Mouse (Mus musculus) hindbrain, embryonic 11.5 days (tissue): ENCODE data around the gene Slc24a3. TPM values are rescaled to one million over a fixed set of nuclear protein-coding genes. Genes with fewer than 3 reads are reported as not detected.

Experiments
- ATAC-seq: fragments of 200-750 bp; cut with Nextera tagmentation; 2 replicates; pipeline ENCODE4 v1.8.0; 2017; ENCODE audit warnings: mild to moderate bottlenecking, moderate TSS enrichment, moderate library complexity; ENCODE audit not compliant: low FRiP score
- DNase-seq: peaks from one replicate; pipeline ENCODE4 v3.0.0-alpha.2; 2015; ENCODE audit warnings: low spot score
- H3K27ac ChIP-seq: fragments of 300-500 bp; sonication (generic); 2 replicates; pipeline ENCODE4 v1.5.1; 2014; ENCODE audit warnings: mild to moderate bottlenecking, low read depth, low read length
- H3K27me3 ChIP-seq: fragments of 300-500 bp; sonication (generic); 2 replicates; pipeline ENCODE4 v1.6.1; 2014; ENCODE audit warnings: mild to moderate bottlenecking, low read length, moderate library complexity, mixed read lengths; ENCODE audit not compliant: control insufficient read depth, insufficient read depth
- H3K36me3 ChIP-seq: fragments of 300-500 bp; sonication (generic); 2 replicates; pipeline ENCODE4 v1.6.1; 2014; ENCODE audit warnings: mild to moderate bottlenecking, low read length, moderate library complexity, mixed read lengths; ENCODE audit not compliant: control insufficient read depth, insufficient read depth
- H3K4me1 ChIP-seq: fragments of 300-500 bp; sonication (generic); replicated peaks from 2 replicates; pipeline ENCODE4 v1.6.1; 2014; ENCODE audit warnings: low read length, mixed read lengths; ENCODE audit not compliant: control insufficient read depth, insufficient read depth
- H3K4me2 ChIP-seq: fragments of 300-500 bp; sonication (generic); replicated peaks from 2 replicates; pipeline ENCODE4 v1.6.1; 2014; ENCODE audit warnings: mild to moderate bottlenecking, low read depth, low read length
- H3K4me3 ChIP-seq: fragments of 300-500 bp; sonication (generic); 2 replicates; pipeline ENCODE4 v1.5.1; 2014; ENCODE audit warnings: low read depth, low read length
- H3K9ac ChIP-seq: fragments of 300-500 bp; sonication (generic); 2 replicates; pipeline ENCODE4 v1.6.1; 2014; ENCODE audit warnings: low read depth, low read length
- H3K9me3 ChIP-seq: fragments of 300-500 bp; sonication (generic); 2 replicates; pipeline ENCODE4 v1.6.1; 2016; ENCODE audit warnings: low read length; ENCODE audit not compliant: control insufficient read depth
- WGBS: fragments of 180-500 bp; shearing (Covaris S2); extraction: QIAGEN DNeasy Blood & Tissue Kit; methylation state at CpG from one replicate; pipeline ENCODE4 v1.1.7; 2014; 5-methylcytosine and 5-hydroxymethylcytosine counted together
- polyA plus RNA-seq: library from polyadenylated mRNA; unstranded; fragments of >200 nt; fragmentation: Nextera tagmentation; extraction: Ambion mirVana; gene quantifications from 2 replicates; pipeline ENCODE4 v1.2.1, GENCODE M21; 2014

Gene Slc24a3
- polyA plus RNA-seq, 1 experiment from 2014 or later: 2.5 TPM

- no peaks in the 10 kb centered on the region for H3K27me3 ChIP-seq
- ATAC-seq (no peak), DNase-seq (no peak)
- no peaks in the 10 kb centered on the region for H3K4me1 ChIP-seq
- H3K9ac ChIP-seq: no peak overlapping the region
- WGBS: 89% methylated on average over 5 of the region's 5 CpGs
- no peak overlapping the region for H3K4me3 ChIP-seq
- no peak overlapping the region for H3K4me2 ChIP-seq
- H3K27ac ChIP-seq: no peak overlapping the region
- H3K9me3 ChIP-seq: no peaks in the 10 kb centered on the region
- no peaks in the 10 kb centered on the region for H3K36me3 ChIP-seq
These were observed 262.4 kb downstream of the Slc24a3 start for GRCm38 (mm10) chr2:145429982-145430381.

GRCm38 (mm10) chr2:145434068-145434467 lies 266.5 kb downstream of the Slc24a3 start:
- no peak for DNase-seq
- 95% methylated on average over 1 of the region's 1 CpGs for WGBS
- no peak for ATAC-seq

GRCm38 (mm10) chr2:145438336-145438735 lies 270.8 kb downstream of the Slc24a3 start:
- ATAC-seq: no peak
- Histone ChIP-seq H3K4me1 (no peaks in the 10 kb centered on the region), H3K9ac (no peak overlapping the region), H3K27ac (no peak overlapping the region), H3K9me3 (no peaks in the 10 kb centered on the region), H3K4me3 (no peak overlapping the region), H3K4me2 (no peak overlapping the region), H3K36me3 (no peaks in the 10 kb centered on the region), H3K27me3 (no peaks in the 10 kb centered on the region)
- 50% methylated on average over 5 of the region's 5 CpGs for WGBS
- DNase-seq: no peak

More at GRCm38 (mm10) chr2:145434068-145434467, 266.5 kb downstream of the Slc24a3 start:
- Histone ChIP-seq H3K27me3 (no peaks in the 10 kb centered on the region), H3K36me3 (no peaks in the 10 kb centered on the region), H3K4me1 (no peaks in the 10 kb centered on the region), H3K4me2 (no peak overlapping the region), H3K4me3 (no peak overlapping the region), H3K27ac (no peak overlapping the region), H3K9ac (no peak overlapping the region), H3K9me3 (no peaks in the 10 kb centered on the region)

- Histone ChIP-seq H3K4me2 (no peak overlapping the region), H3K9ac (no peak overlapping the region), H3K27me3 (no peaks in the 10 kb centered on the region), H3K27ac (no peak overlapping the region), H3K36me3 (no peaks in the 10 kb centered on the region), H3K4me3 (no peak overlapping the region), H3K4me1 (no peaks in the 10 kb centered on the region), H3K9me3 (no peaks in the 10 kb centered on the region)
- WGBS: 95% methylated on average over 1 of the region's 1 CpGs
- DNase-seq (no peak), ATAC-seq (no peak)
These were observed 272.2 kb downstream of the Slc24a3 start for GRCm38 (mm10) chr2:145439755-145440154.

- Histone ChIP-seq H3K4me3 (no peak overlapping the region), H3K9me3 (no peaks in the 10 kb centered on the region), H3K36me3 (no peaks in the 10 kb centered on the region), H3K9ac (no peak overlapping the region), H3K4me1 (no peaks in the 10 kb centered on the region), H3K4me2 (no peak overlapping the region), H3K27me3 (no peaks in the 10 kb centered on the region), H3K27ac (no peak overlapping the region)
- DNase-seq (peak; percentile 25), ATAC-seq (0 out of 2 replicates have a peak, but pooled peaks have one; percentile 30)
- 47% methylated on average over 8 of the region's 8 CpGs for WGBS
These were observed 289.7 kb downstream of the Slc24a3 start for GRCm38 (mm10) chr2:145457106-145457747.

GRCm38 (mm10) chr2:145460854-145461423 lies 293.4 kb downstream of the Slc24a3 start:
- no peak overlapping the region for H3K9ac ChIP-seq
- H3K4me1 ChIP-seq: no peaks in the 10 kb centered on the region
- no peak overlapping the region for H3K4me3 ChIP-seq
- H3K9me3 ChIP-seq: no peaks in the 10 kb centered on the region
- no peak for DNase-seq
- no peaks in the 10 kb centered on the region for H3K36me3 ChIP-seq
- 60% methylated on average over 3 of the region's 3 CpGs for WGBS
- no peak overlapping the region for H3K27ac ChIP-seq
- H3K27me3 ChIP-seq: no peaks in the 10 kb centered on the region
- no peak for ATAC-seq
- no peak overlapping the region for H3K4me2 ChIP-seq

- Histone ChIP-seq H3K27ac (no peak overlapping the region), H3K27me3 (no peaks in the 10 kb centered on the region), H3K9me3 (no peaks in the 10 kb centered on the region), H3K9ac (no peak overlapping the region), H3K36me3 (no peaks in the 10 kb centered on the region), H3K4me2 (no peak overlapping the region), H3K4me3 (no peak overlapping the region), H3K4me1 (no peaks in the 10 kb centered on the region)
- DNase-seq (no peak), ATAC-seq (no peak)
- 96% methylated on average over 2 of the region's 2 CpGs for WGBS
These were observed 294.7 kb downstream of the Slc24a3 start for GRCm38 (mm10) chr2:145462253-145462652.

GRCm38 (mm10) chr2:145468701-145469325 lies 301.3 kb downstream of the Slc24a3 start:
- DNase-seq (no peak), ATAC-seq (no peak)
- Histone ChIP-seq H3K4me3 (no peak overlapping the region), H3K9ac (no peak overlapping the region), H3K27me3 (no peaks in the 10 kb centered on the region), H3K4me2 (no peak overlapping the region), H3K36me3 (no peaks in the 10 kb centered on the region), H3K9me3 (no peaks in the 10 kb centered on the region), H3K27ac (no peak overlapping the region), H3K4me1 (no peaks in the 10 kb centered on the region)
- 88% methylated on average over 5 of the region's 5 CpGs for WGBS

- 76% methylated on average over 2 of the region's 2 CpGs for WGBS
- Histone ChIP-seq H3K27ac (no peak overlapping the region), H3K9ac (no peak overlapping the region), H3K36me3 (no peaks in the 10 kb centered on the region), H3K9me3 (no peaks in the 10 kb centered on the region), H3K4me2 (no peak overlapping the region), H3K4me1 (no peaks in the 10 kb centered on the region), H3K4me3 (no peak overlapping the region), H3K27me3 (no peaks in the 10 kb centered on the region)
- DNase-seq: no peak
- no peak for ATAC-seq
These were observed 309.9 kb downstream of the Slc24a3 start for GRCm38 (mm10) chr2:145477484-145477883.
